Mouse (Mus musculus): ENCODE measurements around the gene H2al2a. TPM values are rescaled to one million over a fixed set of nuclear protein-coding genes. Genes with fewer than 3 reads are reported as not detected.

The H2al2a gene
- polyA plus RNA-seq (2014; fragmentation: Nextera tagmentation; extraction: Ambion mirVana): not detected in 2 replicates

DNA sequence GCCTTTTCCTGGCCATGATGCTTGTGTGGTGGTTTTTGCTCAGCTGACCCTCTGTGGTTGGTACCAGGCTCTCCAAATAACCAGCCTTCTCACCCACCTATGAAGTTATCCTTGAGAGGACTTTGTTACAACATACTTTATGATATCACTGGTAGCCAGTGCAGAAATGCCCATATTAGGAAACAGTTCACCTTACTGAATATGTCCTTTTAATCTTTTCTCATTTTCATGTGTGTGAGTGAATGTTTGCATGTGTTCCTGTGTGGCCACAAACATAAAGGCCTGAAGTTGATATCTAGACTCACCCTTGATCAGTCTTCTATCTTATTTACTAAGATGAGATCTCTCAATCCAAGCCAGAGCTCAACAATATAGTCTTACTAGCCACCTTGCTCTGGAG lies at the start of gene H2al2a:
TSS of gene H2al2a (minus strand) at position 101 of the 400 bp plus-strand sequence.
- H3K27me3 ChIP-seq (ENCODE audit: control insufficient read depth, insufficient read depth, low read length): no peaks in the 10 kb centered on the region
- no peak within 1 kb of the TSS for H3K4me3 ChIP-seq (ENCODE audit: low read depth, low read length)
- H3K36me3 ChIP-seq (ENCODE audit: control insufficient read depth, insufficient read depth, low read length): no peaks in the 10 kb centered on the region
- H3K9ac ChIP-seq (replicated peaks; ENCODE audit: low read depth, low read length): no peak within 1 kb of the TSS
- no peak within 1 kb of the TSS for H3K4me2 ChIP-seq (ENCODE audit: low read depth, low read length)
- H3K27ac ChIP-seq (ENCODE audit: low read depth, low read length): no peak within 1 kb of the TSS
- no peaks in the 10 kb centered on the region for H3K4me1 ChIP-seq (ENCODE audit: control insufficient read depth, insufficient read depth, low read length)
- ATAC-seq (ENCODE audit: low read depth): no peak
- no peaks in the 10 kb centered on the region for H3K9me3 ChIP-seq (ENCODE audit: control insufficient read depth, low read length)

DNA sequence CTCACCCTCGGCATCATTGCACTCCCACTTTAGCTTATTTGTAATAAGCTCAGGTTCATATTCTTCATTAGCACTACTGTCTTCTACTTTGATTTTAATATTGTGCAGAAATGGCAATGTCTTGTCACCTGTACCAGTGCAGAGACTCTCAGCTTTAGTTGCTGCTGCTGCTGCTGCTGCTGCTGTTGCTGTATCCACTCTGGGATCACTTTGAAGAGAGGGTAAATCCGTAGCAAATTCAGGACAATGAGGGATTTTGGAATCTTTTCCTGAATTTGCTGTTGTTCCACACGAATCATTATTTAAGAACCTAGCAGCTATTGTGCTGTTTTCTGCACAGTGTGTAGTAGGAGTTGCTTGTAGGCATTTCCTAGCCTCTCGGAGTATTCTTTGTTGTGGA lies 49.4 kb upstream of the H2al2a start:
- H3K4me2 ChIP-seq (ENCODE audit: low read depth, low read length): peak overlapping the region; percentile 81
- H3K27ac ChIP-seq (ENCODE audit: low read depth, low read length): peak overlapping the region; percentile 99
- peaks cover 32% of the 10 kb centered on the region for H3K4me1 ChIP-seq (ENCODE audit: control insufficient read depth, insufficient read depth, low read length)
- no peaks in the 10 kb centered on the region for H3K9me3 ChIP-seq (ENCODE audit: control insufficient read depth, low read length)
- peak overlapping the region; percentile 99 for H3K9ac ChIP-seq (replicated peaks; ENCODE audit: low read depth, low read length)
- H3K36me3 ChIP-seq (ENCODE audit: control insufficient read depth, insufficient read depth, low read length): no peaks in the 10 kb centered on the region
- H3K4me3 ChIP-seq (ENCODE audit: low read depth, low read length): peak overlapping the region; percentile 82
- no peak for ATAC-seq (ENCODE audit: low read depth)
- WGBS: under 1% methylated on average over 4 of the region's 4 CpGs
- H3K27me3 ChIP-seq (ENCODE audit: control insufficient read depth, insufficient read depth, low read length): no peaks in the 10 kb centered on the region

DNA sequence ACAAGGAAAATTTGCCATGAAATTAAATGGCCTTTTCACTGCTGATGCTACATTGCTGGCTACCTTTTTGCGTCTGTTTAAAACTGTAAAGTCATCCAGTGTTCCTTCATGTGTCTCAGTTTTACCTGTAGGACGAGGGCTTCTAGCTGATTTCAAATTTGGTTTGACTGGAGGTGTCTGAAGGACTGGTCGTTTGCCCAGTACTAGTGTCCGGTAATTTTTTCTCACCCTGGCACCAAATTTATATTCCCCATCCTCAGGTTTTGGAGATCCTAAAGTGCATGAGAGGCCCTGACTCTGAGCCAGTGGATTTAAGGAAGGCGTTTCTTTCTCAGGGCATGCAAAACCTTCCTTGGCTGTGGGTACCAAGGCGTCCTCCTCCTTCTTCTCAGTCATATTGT lies 49.0 kb upstream of the H2al2a start:
- WGBS: 2% methylated on average over 6 of the region's 6 CpGs
- ATAC-seq (ENCODE audit: low read depth): no peak
- Histone ChIP-seq H3K4me2 (ENCODE audit: low read depth, low read length) (peak overlapping the region; percentile 81), H3K27me3 (ENCODE audit: control insufficient read depth, insufficient read depth, low read length) (no peaks in the 10 kb centered on the region), H3K9ac (replicated peaks; ENCODE audit: low read depth, low read length) (peak overlapping the region; percentile 99), H3K4me3 (ENCODE audit: low read depth, low read length) (peak overlapping the region; percentile 82), H3K4me1 (ENCODE audit: control insufficient read depth, insufficient read depth, low read length) (peaks cover 36% of the 10 kb centered on the region), H3K36me3 (ENCODE audit: control insufficient read depth, insufficient read depth, low read length) (no peaks in the 10 kb centered on the region), H3K9me3 (ENCODE audit: control insufficient read depth, low read length) (no peaks in the 10 kb centered on the region), H3K27ac (ENCODE audit: low read depth, low read length) (peak overlapping the region; percentile 99)

DNA sequence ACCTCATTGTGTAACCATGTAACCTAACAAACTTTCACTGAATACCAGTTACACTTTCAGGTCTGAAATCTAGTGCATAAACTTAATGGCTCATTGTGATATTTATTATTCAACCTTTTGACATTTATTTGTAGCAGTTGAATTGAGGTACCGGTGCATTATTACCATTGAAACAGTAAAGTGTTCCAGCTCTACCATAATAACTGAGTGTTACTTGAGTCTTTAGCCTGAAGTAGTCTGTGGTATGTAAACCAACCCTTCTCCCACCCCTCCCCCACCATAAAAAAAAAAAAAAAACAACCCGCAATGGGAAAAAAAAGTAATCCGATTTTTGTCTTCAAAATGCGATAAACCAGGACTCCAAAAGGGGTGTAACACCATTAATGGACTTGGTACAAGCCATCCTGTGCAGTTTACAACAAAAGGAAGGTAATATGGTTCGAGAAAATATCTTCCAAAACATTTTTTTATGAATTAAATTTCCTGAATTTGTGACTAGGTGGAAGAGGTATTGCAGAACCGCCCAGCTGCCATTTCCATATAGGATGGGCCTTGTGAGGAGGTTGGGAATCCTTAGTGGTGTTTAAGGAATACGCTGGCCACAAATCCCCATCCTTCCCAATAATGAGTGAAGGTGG lies 48.5 kb upstream of the H2al2a start:
- H3K9ac ChIP-seq (replicated peaks; ENCODE audit: low read depth, low read length): peak overlapping the region; percentile 99
- peak overlapping the region; percentile 82 for H3K4me3 ChIP-seq (ENCODE audit: low read depth, low read length)
- no peaks in the 10 kb centered on the region for H3K27me3 ChIP-seq (ENCODE audit: control insufficient read depth, insufficient read depth, low read length)
- H3K27ac ChIP-seq (ENCODE audit: low read depth, low read length): peak overlapping the region; percentile 99; the same call in 1 of the 2 replicates
- peak overlapping the region; percentile 81 for H3K4me2 ChIP-seq (ENCODE audit: low read depth, low read length)
- H3K9me3 ChIP-seq (ENCODE audit: control insufficient read depth, low read length): no peaks in the 10 kb centered on the region
- H3K4me1 ChIP-seq (ENCODE audit: control insufficient read depth, insufficient read depth, low read length): peaks cover 40% of the 10 kb centered on the region
- 4% methylated on average over 7 of the region's 7 CpGs for WGBS
- H3K36me3 ChIP-seq (ENCODE audit: control insufficient read depth, insufficient read depth, low read length): no peaks in the 10 kb centered on the region
- ATAC-seq (ENCODE audit: low read depth): no peak

DNA sequence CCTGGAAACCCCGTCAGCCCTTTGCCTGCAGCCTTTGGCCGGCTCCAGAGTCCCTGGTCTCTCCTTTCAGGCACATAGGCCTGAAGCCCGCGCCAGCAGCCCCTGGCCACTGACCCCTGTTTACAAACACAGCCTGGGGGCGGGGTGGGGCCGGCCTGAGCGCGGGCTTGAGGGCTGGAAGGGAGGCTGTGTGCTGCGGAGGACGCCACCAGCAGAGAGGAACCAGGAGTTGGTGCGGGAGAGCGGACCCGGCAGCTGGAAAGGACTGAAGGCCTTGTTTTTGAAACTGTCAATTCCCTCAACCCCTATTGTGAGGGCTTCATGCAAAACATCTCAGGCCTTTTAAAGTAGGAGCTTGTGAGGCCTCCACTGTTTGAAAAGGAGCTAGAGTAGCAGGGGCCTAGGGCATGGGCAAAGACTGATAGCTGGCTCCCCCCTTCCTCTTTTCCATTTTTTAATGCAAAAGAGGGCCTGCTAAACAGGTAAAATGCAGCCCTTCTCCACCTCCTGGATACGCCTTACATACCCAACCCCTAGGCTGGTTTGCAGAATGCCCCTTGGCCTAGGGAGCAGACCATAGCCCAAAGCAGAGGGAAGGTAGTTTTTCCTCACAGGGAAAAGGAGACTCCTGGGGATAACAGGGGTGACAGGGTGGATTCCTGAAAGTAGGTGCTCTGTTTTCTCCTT lies 44.6 kb upstream of the H2al2a start:
- ATAC-seq (ENCODE audit: low read depth): peak; percentile 39
- WGBS: 7% methylated on average over 14 of the region's 14 CpGs
- H3K4me2 ChIP-seq (ENCODE audit: low read depth, low read length): peak overlapping the region; percentile 61
- H3K27me3 ChIP-seq (ENCODE audit: control insufficient read depth, insufficient read depth, low read length): no peaks in the 10 kb centered on the region
- no peaks in the 10 kb centered on the region for H3K36me3 ChIP-seq (ENCODE audit: control insufficient read depth, insufficient read depth, low read length)
- peak overlapping the region; percentile 57 for H3K9ac ChIP-seq (replicated peaks; ENCODE audit: low read depth, low read length)
- no peaks in the 10 kb centered on the region for H3K9me3 ChIP-seq (ENCODE audit: control insufficient read depth, low read length)
- peak overlapping the region; percentile 68 for H3K27ac ChIP-seq (ENCODE audit: low read depth, low read length)
- peak overlapping the region; percentile 21 for H3K4me3 ChIP-seq (ENCODE audit: low read depth, low read length)
- peaks cover 41% of the 10 kb centered on the region for H3K4me1 ChIP-seq (ENCODE audit: control insufficient read depth, insufficient read depth, low read length)

DNA sequence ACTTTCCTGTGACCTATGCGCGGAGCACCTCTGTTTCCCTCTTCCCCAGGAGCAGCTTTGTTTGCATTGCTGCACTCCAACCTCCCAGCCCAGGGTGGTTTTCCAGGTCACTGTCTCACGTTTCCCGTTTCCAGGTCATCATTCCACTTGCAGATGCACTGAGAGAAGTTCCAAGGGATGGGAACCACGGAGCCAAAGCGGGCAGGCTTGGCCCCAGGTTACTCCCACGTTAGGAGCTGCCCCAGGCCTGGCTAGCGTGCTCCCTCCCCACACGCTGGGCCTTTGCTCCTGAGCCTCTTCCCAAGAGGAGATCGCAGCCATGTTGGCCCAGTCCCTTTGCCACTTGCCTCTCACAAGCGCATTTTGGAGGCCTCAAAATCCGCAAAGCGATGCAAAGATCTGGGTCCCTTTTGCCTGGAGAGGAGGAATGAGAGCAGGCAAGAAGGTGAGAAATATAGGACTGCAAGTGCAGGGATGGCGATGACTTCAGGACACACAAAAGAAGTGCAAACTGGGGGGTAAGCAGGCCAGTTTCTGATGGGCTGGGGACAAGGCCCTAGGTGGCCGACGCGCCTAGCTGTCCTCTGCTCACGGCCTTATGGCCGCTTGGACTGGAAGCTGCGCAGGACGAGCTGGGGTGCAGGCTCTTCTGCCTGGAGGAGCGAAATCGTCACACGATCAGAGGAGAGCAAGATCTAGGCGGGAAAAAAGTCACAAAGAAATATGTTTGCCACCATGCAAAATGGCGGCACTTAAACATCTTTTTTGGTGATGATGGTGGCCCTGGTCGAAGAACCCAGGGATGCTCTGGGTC lies 43.8 kb upstream of the H2al2a start:
- peak; percentile 38 for ATAC-seq (ENCODE audit: low read depth)
- 8% methylated on average over 27 of the region's 27 CpGs for WGBS
- Histone ChIP-seq H3K36me3 (ENCODE audit: control insufficient read depth, insufficient read depth, low read length) (no peaks in the 10 kb centered on the region), H3K27ac (ENCODE audit: low read depth, low read length) (peak overlapping the region; percentile 68), H3K9me3 (ENCODE audit: control insufficient read depth, low read length) (no peaks in the 10 kb centered on the region), H3K4me3 (ENCODE audit: low read depth, low read length) (peak overlapping the region; percentile 21), H3K9ac (replicated peaks; ENCODE audit: low read depth, low read length) (peak overlapping the region; percentile 63), H3K27me3 (ENCODE audit: control insufficient read depth, insufficient read depth, low read length) (no peaks in the 10 kb centered on the region), H3K4me2 (ENCODE audit: low read depth, low read length) (peak overlapping the region; percentile 61), H3K4me1 (ENCODE audit: control insufficient read depth, insufficient read depth, low read length) (peaks cover 41% of the 10 kb centered on the region)

DNA sequence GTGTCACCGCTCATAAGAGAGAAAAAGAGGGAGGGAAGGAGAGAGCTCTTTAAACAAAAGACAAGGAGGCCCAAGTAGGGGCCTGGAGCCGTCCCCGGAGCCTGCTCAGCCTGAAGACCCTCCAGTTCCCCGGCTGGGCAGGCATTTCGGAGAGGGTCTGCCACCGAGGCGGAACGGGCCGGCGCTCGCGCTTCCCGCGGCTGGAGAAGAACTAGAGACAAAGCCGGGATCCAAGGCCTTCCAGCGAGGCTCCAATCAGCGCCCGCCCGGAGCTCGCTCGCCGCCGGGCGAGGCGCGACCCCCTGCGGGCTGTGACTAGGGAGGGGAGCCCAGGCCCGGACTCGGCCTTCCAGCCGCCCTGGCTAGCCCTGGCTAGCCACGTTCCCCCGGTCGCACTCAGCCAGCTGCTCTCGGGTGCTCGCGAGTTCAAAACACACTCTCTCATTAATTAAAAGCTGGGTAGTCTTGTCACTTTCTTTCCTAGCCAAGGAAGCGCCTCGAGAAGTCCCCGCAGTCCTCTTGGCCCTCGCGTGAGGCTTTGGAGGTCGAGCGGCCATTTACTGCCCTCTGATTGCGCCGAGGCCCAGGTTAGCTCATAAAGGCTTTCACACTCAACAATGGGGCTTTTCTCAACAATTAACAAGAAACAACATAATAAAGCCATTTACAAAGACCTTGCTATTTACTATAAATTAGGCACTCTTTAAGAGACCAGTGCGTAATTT lies 43.0 kb upstream of the H2al2a start:
- Histone ChIP-seq H3K27ac (ENCODE audit: low read depth, low read length) (peak overlapping the region; percentile 52; the same call in 1 of the 2 replicates), H3K4me3 (ENCODE audit: low read depth, low read length) (peak overlapping the region; percentile 24), H3K27me3 (ENCODE audit: control insufficient read depth, insufficient read depth, low read length) (no peaks in the 10 kb centered on the region), H3K36me3 (ENCODE audit: control insufficient read depth, insufficient read depth, low read length) (no peaks in the 10 kb centered on the region), H3K9me3 (ENCODE audit: control insufficient read depth, low read length) (no peaks in the 10 kb centered on the region), H3K4me1 (ENCODE audit: control insufficient read depth, insufficient read depth, low read length) (peaks cover 41% of the 10 kb centered on the region), H3K9ac (replicated peaks; ENCODE audit: low read depth, low read length) (peak overlapping the region; percentile 63), H3K4me2 (ENCODE audit: low read depth, low read length) (peak overlapping the region; percentile 61)
- ATAC-seq (ENCODE audit: low read depth): peak; percentile 65
- 2% methylated on average over 46 of the region's 46 CpGs for WGBS

DNA sequence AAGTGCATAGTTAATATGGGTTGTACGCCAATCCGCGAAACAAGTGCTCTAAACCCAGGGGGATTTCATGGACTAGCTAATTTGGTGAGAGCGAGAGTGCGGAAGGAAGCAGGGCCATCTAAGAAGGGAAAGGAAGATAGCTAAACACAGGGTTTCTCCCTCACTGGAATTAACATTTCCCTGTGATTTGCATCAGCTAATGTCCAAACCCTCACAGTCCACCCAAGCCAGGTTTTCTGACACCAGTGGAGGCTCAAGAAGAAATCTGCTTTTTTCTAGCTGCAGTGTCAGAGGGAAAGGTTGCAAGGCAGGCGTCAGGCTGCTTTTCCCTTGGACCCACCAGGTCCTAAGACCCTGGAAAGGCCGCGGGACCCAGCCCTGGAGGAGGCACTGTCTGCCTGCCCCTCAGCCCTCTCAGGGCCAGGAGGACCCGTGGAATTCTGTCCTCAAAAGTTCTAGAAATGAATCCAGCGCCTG lies 42.2 kb upstream of the H2al2a start:
- peak; percentile 27; the same call in 1 of the 2 replicates for ATAC-seq (ENCODE audit: low read depth)
- Histone ChIP-seq H3K4me3 (ENCODE audit: low read depth, low read length) (no peak overlapping the region), H3K27me3 (ENCODE audit: control insufficient read depth, insufficient read depth, low read length) (no peaks in the 10 kb centered on the region), H3K36me3 (ENCODE audit: control insufficient read depth, insufficient read depth, low read length) (no peaks in the 10 kb centered on the region), H3K9me3 (ENCODE audit: control insufficient read depth, low read length) (no peaks in the 10 kb centered on the region), H3K4me1 (ENCODE audit: control insufficient read depth, insufficient read depth, low read length) (peaks cover 41% of the 10 kb centered on the region), H3K9ac (replicated peaks; ENCODE audit: low read depth, low read length) (peak overlapping the region; percentile 63), H3K27ac (ENCODE audit: low read depth, low read length) (peak overlapping the region; percentile 23; the same call in 1 of the 2 replicates), H3K4me2 (ENCODE audit: low read depth, low read length) (peak overlapping the region; percentile 61)
- WGBS: 27% methylated on average over 10 of the region's 10 CpGs
